Mouse (Mus musculus): ENCODE measurements around the gene Crygc.

DNA sequence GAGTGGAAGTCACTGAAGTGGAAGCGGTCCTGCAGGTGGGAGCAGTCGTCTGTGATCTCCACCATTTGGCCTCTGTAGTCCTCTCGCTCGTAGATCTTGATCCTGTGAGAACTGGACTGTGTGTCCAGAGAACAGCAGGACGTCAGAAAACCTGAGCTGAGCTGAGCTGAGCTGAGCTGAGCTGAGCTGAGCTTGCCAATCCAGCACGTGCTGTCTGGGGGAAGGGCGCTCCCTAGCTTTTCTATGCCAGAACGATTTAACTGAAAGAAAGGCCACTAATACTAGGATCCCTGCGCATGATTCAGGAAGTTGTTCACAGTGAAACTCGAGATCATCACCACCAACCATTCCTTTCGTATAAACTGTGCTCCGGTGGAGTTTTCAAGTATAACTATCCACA lies 24.7 kb downstream of the Crygc start:
- no peak for TF ChIP-seq MAZ (IDR thresholded peaks at IDR 0.05; ENCODE audit: low read depth, low read length)
- no peak for TF ChIP-seq CHD2 (IDR thresholded peaks at IDR 0.05; ENCODE audit: low read length)
- TF ChIP-seq CTCF (conservative IDR thresholded peaks at IDR 0.05 in 1 of 2, IDR thresholded peaks at IDR 0.05 in 1 of 2; ENCODE audit: low read depth in 2 of 2, low read length in 2 of 2), result no peak
- no peak for TF ChIP-seq POLR2A (IDR thresholded peaks at IDR 0.05; ENCODE audit: low read depth, low read length)
- no peak for TF ChIP-seq MEF2A (IDR thresholded peaks at IDR 0.05; ENCODE audit: borderline replicate concordance, low read depth, low read length)
- no peak for TF ChIP-seq USF1 (IDR thresholded peaks at IDR 0.05; ENCODE audit: low read depth, low read length)
- TF ChIP-seq E2F4 (IDR thresholded peaks at IDR 0.05; ENCODE audit: insufficient replicate concordance, low read depth, low read length), result no peak
- TF ChIP-seq TCF12 (IDR thresholded peaks at IDR 0.05; ENCODE audit: low read depth, low read length), result no peak
- no peak for TF ChIP-seq HCFC1 (IDR thresholded peaks at IDR 0.05; ENCODE audit: low read depth, low read length)
- TF ChIP-seq RCOR1 (conservative IDR thresholded peaks at IDR 0.05; ENCODE audit: low read depth, low read length), result no peak
- TF ChIP-seq EP300 (IDR thresholded peaks at IDR 0.05; ENCODE audit: low read length), result no peak
